Mouse (Mus musculus): Measurements from ENCODE around the gene Xcl1. TPM values are rescaled to one million over a fixed set of nuclear protein-coding genes. Genes with fewer than 3 reads are reported as not detected.

The Xcl1 gene
- polyA plus RNA-seq, 3 experiments from 2014 or later, result 9.6 to 126 (median 11.3) TPM

GRCm38 (mm10) chr1:164900696-164901095, 34.6 kb downstream of the Xcl1 start:
- no peak for ATAC-seq

- no peak for ATAC-seq
Observed at GRCm38 (mm10) chr1:164900226-164900625, 35.1 kb downstream of the Xcl1 start.

- ATAC-seq, result no peak
Observed at GRCm38 (mm10) chr1:164899506-164899905, 35.8 kb downstream of the Xcl1 start.

GRCm38 (mm10) chr1:164898846-164899351, 36.4 kb downstream of the Xcl1 start:
- ATAC-seq, result peak; percentile 92

GRCm38 (mm10) chr1:164897163-164897817, 38.0 kb downstream of the Xcl1 start:
- no peak for ATAC-seq

GRCm38 (mm10) chr1:164896211-164897145, 38.8 kb downstream of the Xcl1 start:
- ATAC-seq, result no peak

- ATAC-seq, result no peak
Observed at GRCm38 (mm10) chr1:164895806-164896205, 39.5 kb downstream of the Xcl1 start.

- no peak for ATAC-seq
Observed at GRCm38 (mm10) chr1:164890366-164890765, 45.0 kb downstream of the Xcl1 start.

GRCm38 (mm10) chr1:164888563-164888962, 46.8 kb downstream of the Xcl1 start:
- no peak for ATAC-seq

GRCm38 (mm10) chr1:164887775-164888174, 47.6 kb downstream of the Xcl1 start:
- no peak for ATAC-seq

GRCm38 (mm10) chr1:164881891-164882290, 53.4 kb downstream of the Xcl1 start:
- ATAC-seq, result peak; percentile 87

Other genes with a start within 250 kb of the Xcl1 start
- gene Dpt, start 138.9 kb downstream of the Xcl1 start, polyA plus RNA-seq (2017; shearing (Covaris generic)), result under 1 TPM in 2 of 3 experiments, not detected in 1; 0.19 to 0.45 TPM
- gene Tbx19, start 225.2 kb upstream of the Xcl1 start, polyA plus RNA-seq (2017; shearing (Covaris generic)), result not detected

All from inflammation-experienced regulatory T-cells, adult 6 months (primary cell).